Mouse (Mus musculus) R1 (cell line): ENCODE measurements at regions not wholly inside any gene's neighbourhood (a gene's known extent, or its start where the extent isn't known, plus 50 kb on each side); places are given as distances from the start of the nearest gene placed in this dataset.
"Not testable (repeated sequence)": the region's sequence is repeated elsewhere in the genome, so short reads cannot be mapped to it uniquely, and the experiment has no call there.

Source experiments
- DNase-seq: peaks from one replicate; pipeline ENCODE4 v3.0.0-alpha.2; 2018; ENCODE audit warnings: low read depth, low spot score

DNA sequence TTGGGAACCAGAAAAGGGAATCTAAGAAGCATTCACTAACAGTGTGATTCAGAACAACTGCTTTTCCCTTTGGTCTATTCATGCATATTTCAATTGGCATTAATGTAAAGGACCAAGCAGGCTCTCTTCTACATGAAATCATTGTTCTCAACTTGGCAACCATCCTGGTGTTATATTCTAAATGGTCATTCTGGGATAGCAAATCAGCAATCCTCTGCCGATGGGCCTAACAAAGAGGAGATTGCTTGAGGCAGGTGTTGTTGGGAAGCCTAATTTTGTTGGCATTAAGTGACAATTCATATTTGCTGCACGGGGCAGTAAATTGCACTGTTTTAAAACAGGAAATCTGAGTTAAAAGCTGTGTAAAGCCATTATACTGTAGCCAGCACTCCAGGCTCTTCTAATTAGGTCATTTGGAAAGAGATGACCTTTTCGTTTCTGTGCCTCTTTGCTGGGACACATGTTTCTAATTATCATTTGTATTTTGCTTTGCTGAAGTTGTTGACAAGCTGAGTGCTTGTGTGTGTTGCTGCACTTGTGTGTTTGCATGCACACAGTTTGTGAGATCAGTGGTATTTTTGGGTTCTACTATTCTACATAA, 275.4 kb downstream of the Cetn3 start:
- DNase-seq: no peak

DNA sequence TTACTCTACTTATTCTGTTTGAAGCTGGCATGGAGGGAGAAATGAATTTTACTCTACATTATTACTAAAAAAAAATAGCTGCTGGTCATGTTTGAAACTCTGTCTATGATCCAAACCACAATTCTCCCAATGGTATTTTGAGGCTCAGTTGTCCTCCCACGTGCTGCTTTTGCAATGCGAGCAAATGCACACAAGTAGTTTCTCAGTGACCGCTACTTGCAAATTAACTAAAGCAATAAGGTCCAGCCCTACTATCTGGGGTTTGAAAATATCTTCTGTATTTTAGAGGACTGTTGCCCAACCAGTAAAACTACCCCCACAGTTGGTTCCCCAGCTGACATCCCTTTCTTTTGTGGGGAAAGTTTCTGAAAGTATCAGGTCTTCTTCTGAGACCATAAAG, 276.0 kb downstream of the Cetn3 start:
- no peak for DNase-seq

DNA sequence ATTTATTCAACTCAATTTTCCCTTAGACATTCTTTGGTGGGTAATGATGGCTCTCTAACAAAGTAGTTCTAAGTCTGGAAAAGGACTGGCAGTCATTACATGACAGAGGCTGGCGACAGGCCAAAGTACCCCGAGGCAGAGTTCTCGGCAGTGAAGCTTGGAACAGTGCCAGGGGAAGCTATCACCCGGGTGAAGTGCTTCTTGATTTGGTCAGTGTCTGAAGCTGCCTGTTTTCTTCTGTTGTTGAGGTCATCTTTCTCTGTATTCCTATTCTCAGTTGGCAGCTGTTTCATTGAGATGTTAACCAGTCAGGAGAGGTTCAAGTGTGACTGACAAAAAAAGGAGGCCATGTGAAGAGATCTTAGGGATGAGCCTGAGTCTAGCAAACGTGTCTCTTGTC, 276.6 kb downstream of the Cetn3 start:
- DNase-seq: no peak

DNA sequence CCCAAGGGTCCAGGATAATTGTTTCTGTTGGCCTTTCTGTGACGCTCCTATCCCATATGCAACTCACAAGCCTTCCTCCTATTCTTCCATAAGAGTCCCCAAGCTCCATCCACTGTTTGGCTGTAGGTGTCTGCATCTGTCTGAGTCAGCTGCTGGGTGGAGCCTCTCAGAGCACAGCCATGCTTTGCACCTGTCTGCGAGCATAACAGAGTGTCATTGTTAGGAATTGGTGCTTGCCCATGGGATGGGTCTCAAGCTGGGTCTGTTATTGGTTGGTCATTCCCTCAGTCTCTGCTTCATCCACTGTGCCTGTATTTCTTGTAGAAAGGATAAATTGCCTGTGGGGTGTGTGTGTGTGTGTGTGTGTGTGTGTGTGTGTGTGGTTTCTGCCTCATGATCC, 281.0 kb downstream of the Cetn3 start:
- not testable (repeated sequence) for DNase-seq

DNA sequence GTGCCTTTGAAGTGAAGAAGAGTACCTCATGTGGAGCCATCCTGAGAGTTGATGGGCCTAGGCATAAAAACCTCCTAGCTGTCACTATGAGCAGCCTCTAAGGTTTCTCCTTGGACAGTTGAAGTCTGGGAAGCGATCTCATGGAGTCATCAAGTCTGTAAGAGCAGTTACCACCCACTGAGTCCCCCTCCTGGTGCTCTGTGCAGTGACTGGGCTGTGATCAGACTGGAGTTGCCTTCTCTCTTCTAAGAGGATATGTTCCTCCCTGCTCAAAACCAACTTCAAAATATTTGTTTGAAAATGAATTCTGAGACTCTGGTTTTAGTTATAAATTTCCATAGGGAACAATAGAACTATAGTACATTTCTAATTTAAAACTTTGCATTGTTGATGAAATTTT, 283.3 kb downstream of the Cetn3 start:
- DNase-seq: no peak

DNA sequence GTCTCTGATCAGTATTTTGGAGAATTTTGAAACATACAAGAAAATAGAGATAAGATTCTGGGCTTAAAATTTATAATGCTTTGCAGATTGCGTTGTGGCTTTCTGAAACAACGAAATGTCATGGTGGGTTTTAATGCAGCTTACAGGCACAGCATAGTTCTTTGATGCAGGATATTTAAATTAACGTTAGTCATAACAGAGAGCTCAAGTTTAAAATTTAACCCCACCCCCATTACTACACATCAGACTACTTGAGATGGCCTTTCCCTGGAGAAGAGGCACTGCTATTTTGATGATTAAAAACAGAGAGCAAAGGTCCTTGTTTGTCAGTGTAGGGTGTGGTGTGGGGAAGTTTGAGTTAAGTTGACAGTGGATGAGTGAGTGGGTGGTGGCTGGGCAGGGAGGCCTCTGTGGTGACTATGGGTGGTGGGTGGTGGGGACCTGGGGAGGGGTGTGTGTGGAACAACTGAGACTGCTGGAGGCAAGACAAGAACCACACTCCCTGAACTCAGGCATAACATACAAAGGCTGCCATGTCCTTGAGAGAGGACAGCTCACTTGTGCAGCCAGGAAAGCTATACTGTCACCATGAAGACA, 283.9 kb downstream of the Cetn3 start:
- no peak for DNase-seq

DNA sequence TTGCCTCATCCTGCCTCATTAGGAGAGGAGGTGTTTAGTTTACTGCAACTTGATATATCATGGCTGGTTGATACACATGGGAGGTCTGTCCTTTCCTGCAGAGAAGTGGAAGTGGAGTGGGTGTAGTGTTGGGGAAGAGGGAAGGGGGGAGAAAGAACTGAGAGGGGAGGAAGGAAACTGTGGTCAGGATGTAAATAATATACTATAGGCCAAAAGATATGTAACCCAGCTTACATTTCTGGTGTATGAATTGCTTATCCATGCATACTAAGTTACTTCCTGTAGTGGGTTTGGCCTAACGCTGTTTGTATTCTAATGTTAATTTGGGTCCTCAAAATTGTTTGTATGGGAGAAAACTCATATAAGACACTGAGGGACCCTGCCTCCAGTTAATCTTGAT, 289.6 kb downstream of the Cetn3 start:
- no peak for DNase-seq

DNA sequence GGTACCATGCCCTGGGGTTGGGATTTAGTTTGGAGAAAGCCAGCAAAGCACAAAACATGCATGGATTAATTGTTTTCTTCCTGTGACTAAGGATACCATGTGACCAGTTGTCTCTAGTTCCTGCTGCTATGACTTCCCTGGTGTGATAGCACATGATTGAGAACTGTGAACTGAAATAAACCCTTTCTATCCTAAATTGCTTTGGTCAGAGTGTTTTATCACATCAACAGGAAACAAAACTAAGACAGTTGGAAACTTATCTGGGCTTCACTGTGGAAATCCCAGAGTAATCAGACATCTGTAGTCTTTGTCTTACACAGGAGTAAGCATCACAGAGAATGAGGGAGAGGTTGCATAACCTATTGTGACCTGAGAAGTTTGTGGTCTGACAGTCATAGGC, 290.5 kb downstream of the Cetn3 start:
- DNase-seq: no peak

DNA sequence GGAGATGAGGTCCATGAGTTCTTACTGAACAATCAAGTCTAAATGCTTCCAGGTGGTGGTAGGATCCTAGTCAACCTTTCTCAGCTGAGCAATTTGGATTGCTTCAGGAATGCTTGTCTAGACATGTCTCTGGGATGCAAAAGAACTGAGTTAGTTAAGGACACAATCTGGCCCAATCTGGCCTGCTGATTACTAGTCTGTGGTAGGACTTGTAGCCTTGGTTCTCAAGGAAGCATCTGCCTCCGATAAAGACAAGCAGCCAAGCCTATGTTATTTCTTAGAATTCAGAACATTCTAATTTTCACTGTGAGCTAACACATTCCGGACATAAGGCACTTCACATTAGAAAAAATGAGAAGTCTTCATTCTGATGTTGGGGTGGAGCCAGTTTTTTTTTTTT, 298.5 kb downstream of the Cetn3 start:
- DNase-seq: no peak

DNA sequence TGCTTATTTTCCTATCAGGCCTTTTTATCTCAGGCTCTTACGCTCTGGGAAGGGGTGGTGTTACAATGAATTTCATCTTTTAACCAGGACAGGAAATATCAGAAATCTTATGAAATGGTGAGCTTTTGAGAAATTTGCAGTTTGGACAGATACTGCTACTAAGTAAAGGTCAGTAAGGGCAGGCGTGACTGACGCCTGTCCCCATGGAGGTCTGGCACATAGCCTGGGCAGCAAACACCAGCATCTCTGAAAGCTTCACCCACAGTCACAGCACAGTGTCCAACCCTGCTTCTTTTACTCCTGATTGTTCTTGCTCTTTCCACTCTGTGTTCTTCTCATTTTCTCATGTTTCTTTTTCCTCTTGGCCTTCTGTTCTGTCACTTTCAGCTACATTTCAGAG, 304.8 kb downstream of the Cetn3 start:
- no peak for DNase-seq

DNA sequence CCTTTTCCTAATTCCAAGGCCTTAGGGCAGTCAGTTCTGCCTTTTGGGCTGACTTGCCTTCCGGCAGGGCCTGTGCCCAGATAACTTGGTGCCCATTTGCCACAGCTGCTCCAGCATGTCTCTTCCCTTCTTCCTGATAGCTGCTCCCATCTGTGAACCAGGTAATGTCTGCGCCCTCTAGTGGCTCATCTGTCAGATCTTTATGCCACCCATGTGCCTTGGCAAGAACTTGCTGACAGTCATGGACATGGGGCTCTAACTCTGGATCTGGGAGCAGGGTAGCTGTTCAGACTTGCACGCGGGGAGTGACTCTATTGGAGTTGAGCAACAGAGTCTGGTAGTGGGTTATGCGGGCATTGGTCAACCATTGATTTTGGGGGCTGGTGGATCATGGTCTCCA, 309.3 kb downstream of the Cetn3 start:
- peak; percentile 66 for DNase-seq

DNA sequence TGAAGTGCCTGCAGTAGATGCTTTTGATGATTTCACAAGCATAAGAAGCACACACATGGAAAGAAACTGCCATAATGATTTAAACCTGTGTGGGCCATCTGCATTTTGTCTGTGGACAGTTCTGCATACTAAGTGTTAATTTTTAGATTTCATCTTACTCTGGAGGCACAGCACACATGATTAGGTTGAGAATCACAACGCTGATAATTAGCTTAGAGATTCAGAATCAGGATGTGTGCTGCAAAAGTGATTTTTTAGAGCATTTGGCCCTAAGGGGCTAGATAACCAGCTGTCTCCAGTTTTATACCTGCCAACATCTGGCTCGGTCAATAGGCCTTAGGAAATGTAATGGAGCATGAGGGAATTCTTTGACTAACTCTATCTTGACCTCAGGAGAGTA, 323.2 kb downstream of the Cetn3 start:
- no peak for DNase-seq

DNA sequence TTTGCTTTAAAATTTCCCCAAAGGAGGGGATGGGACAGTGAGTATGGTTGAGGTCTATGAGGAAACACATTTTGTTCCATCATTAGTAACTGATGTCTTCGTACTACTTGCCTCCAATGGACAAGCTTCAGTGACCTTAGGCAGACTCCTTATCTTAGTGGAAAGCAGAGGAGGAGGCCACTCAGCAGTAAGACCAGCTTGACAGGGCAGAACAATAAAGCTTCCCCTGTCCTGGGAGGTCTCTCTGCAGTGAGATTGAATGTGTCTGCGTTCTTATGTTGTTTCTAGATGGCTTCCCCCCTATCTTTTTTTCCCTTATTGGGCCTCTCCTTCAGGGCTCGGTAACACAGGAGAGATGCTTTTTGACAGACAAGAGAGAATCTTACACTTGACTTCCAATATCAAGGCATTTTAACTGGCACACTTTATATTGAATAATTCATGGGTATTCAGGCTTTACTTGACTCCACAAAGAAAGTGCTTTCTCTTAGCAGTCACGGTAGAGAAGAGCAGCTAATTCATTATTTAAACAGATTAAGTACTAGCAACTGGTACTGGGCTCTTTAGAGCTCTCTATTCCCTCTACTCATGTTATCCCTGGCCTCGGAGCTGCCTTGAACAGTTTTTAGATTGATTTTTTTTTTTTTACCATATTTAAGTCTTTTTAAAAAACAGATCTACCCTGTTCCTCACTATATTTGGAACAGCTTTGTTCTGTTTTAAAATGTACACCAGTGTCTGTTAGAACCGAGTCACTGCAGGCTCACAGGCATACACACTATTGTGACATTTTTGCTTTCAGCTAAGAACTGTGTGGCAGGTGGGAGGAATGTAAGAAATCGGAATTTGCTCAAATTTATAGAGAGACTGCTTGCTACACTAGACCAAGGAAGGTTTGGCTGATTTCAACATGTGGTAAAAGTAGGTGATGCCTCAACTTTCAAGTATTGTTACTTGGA, 347.2 kb downstream of the Cetn3 start:
- no peak for DNase-seq
